Mouse (Mus musculus) effector memory CD4-positive, alpha-beta T cell, adult 5 months (primary cell): Measurements from ENCODE around the gene Pank4. TPM values are rescaled to one million over a fixed set of nuclear protein-coding genes. Genes with fewer than 3 reads are reported as not detected.

ENCODE experiments used
- polyA plus RNA-seq: library from polyadenylated mRNA; unstranded; fragments of 100-300 nt; shearing (Covaris generic); gene quantifications from one replicate; pipeline ENCODE4 v1.2.1, GENCODE M21; 2017

The Pank4 gene
- 52.9 TPM for polyA plus RNA-seq

GRCm38 (mm10) chr4:154963901-154964580 is at the start of gene Pank4:
Pank4 (plus strand) TSS chr4:154964123.

GRCm38 (mm10) chr4:154928395-154929087 is 35.4 kb upstream of the Pank4 start, which contains the start of gene Tnfrsf14:
Tnfrsf14 (minus strand) TSS chr4:154928563.

GRCm38 (mm10) chr4:154960690-154961225 is 3.2 kb upstream of the Pank4 start, which contains the start of gene Hes5:
Hes5 (plus strand) TSS chr4:154960923.

Other genes with a start within 250 kb of the Pank4 start
- not detected for gene Ttc34, start 126.7 kb upstream of the Pank4 start, polyA plus RNA-seq
- not detected for gene Mmel1, start 94.5 kb upstream of the Pank4 start, polyA plus RNA-seq
- 7.6 TPM for gene Fam213b, start 65.0 kb upstream of the Pank4 start, polyA plus RNA-seq
- gene Tnfrsf14, start 35.6 kb upstream of the Pank4 start, polyA plus RNA-seq, result 8.3 TPM
- gene Hes5, start 3.2 kb upstream of the Pank4 start, polyA plus RNA-seq, result 0.40 TPM
- not detected for gene Plch2, start 92.7 kb downstream of the Pank4 start, polyA plus RNA-seq
- gene Pex10, start 102.9 kb downstream of the Pank4 start, polyA plus RNA-seq, result 6.1 TPM
- 125 TPM for gene Rer1, start 122.3 kb downstream of the Pank4 start, polyA plus RNA-seq
- 3.0 TPM for gene Morn1, start 122.5 kb downstream of the Pank4 start, polyA plus RNA-seq